In the genomic region with DNA sequence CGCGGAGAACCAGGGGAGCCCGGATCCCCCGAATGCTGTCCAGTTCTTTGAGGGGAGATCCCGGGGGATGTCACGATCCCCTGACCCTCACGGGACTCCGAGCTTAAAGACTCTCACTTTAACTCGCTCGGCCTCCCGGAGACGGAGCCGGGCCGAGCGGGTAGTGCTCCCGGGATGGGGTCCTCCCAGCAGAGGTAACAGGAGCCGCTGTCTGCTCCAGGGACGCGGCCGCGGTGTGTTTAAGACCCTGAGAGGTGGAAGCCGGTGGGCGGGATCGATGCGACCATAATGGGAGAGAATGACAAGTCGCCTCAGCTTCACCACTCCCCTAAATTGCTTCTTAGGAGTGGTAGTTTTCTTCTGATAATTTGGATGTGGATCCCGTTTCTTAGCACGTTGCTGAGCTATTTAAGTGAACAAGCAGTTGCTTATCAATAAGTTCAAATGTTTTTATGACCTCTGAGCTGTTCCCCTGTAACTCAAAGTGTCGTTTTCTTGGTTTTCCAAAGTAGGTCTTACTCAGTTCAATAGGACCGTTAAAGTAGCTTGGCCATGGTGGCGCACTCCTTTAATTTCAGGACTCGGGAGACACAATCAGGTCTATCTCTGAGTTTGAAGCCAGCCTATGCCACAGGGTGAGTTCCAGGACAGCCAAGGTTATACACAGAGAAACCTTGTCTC, we compare ENCODE assay signal across 8 mouse cellular contexts. TPM values are rescaled to one million over a fixed set of nuclear protein-coding genes. Genes with fewer than 3 reads are reported as not detected.
DNase-seq lines count a peak whose midpoint lies in the region; ATAC-seq and TF ChIP-seq lines count a peak whose summit lies in the region.
"Not testable (repeated sequence)": the region's sequence is repeated elsewhere in the genome, so short reads cannot be mapped to it uniquely, and the experiment has no call there.

No protein-coding gene starts in this region.

- not testable (repeated sequence) for DNase-seq in ES-E14 (ENCODE audit: low read depth, low spot score)
- DNase-seq in heart, postnatal 4 days, result peak; percentile 66
- DNase-seq in kidney, postnatal 10 days, result peak; percentile 48
- peak; percentile 36 for DNase-seq in liver, postnatal 0 days
- DNase-seq in stomach, postnatal 0 days (ENCODE audit: low spot score), result peak; percentile 26

- H3K27ac ChIP-seq in ES-E14 (ENCODE audit: insufficient read depth, low read depth, low read length, poor library complexity, severe bottlenecking), result peak overlapping the region; percentile 90
- peak overlapping the region; percentile 84 for H3K27ac ChIP-seq in forebrain, embryonic 13.5 days
- peak overlapping the region; percentile 98 for H3K27ac ChIP-seq in liver, postnatal 0 days (ENCODE audit: low read depth)
- H3K27ac ChIP-seq in stomach, postnatal 0 days (replicated peaks), result peak overlapping the region; percentile 93

- peak; percentile 16 for ATAC-seq in cerebellum, adult (ENCODE audit: insufficient number of reproducible peaks, low FRiP score, low TSS enrichment)
- peak; percentile 36; the same call in 1 of the 2 replicates for ATAC-seq in forebrain, embryonic 13.5 days
- ATAC-seq in liver, postnatal 0 days, result peak; percentile 40
- peak; percentile 19 for ATAC-seq in stomach, postnatal 0 days (ENCODE audit: low FRiP score, low TSS enrichment)

- peak overlapping the region; percentile 37 for H3ac ChIP-seq in myocyte (ENCODE audit: control insufficient read depth, insufficient read length)

- WGBS in forebrain, embryonic 13.5 days, result under 1% methylated on average over 28 of the region's 32 CpGs
- WGBS in liver, postnatal 0 days (ENCODE audit: insufficient replicate concordance), result under 1% methylated on average over 30 of the region's 32 CpGs
- 0% methylated on average over 20 of the region's 32 CpGs for WGBS in stomach, postnatal 0 days

- not testable (repeated sequence) for TF ChIP-seq EP300 in liver, postnatal 0 days (IDR thresholded peaks at IDR 0.05; ENCODE audit: low read depth); stomach, postnatal 0 days (optimal IDR thresholded peaks at IDR 0.05)

- H3K4me2 ChIP-seq in forebrain, embryonic 13.5 days, result peak overlapping the region; percentile 79
- H3K4me2 ChIP-seq in liver, postnatal 0 days (ENCODE audit: low read depth, low read length), result peak overlapping the region; percentile 63
- H3K4me2 ChIP-seq in myocyte (ENCODE audit: low read depth), result peak overlapping the region; percentile 90
- peak overlapping the region; percentile 55 for H3K4me2 ChIP-seq in stomach, postnatal 0 days (replicated peaks; ENCODE audit: low read depth)

- H3K4me1 ChIP-seq in ES-E14 (ENCODE audit: control insufficient read depth in 2 of 2, insufficient read depth in 2 of 2, low read length in 2 of 2, poor library complexity in 1 of 2); stomach, postnatal 0 days (replicated peaks; ENCODE audit: control insufficient read depth, insufficient read depth): not testable (repeated sequence)
- H3K4me1 ChIP-seq in forebrain, embryonic 13.5 days, result peaks cover 31% of the 10 kb centered on the region
- H3K4me1 ChIP-seq in liver, postnatal 0 days (ENCODE audit: insufficient read depth), result peaks cover 35% of the 10 kb centered on the region

- H3K9ac ChIP-seq in ES-E14 (ENCODE audit: insufficient read depth, low read depth, low read length, poor library complexity, severe bottlenecking), result peak overlapping the region; percentile 96
- peak overlapping the region; percentile 79 for H3K9ac ChIP-seq in forebrain, embryonic 13.5 days
- peak overlapping the region; percentile 95 for H3K9ac ChIP-seq in liver, postnatal 0 days (replicated peaks)
- H3K9ac ChIP-seq in stomach, postnatal 0 days (ENCODE audit: low read length), result peak overlapping the region; percentile 84

- H3K27me3 ChIP-seq in forebrain, embryonic 13.5 days; liver, postnatal 0 days (ENCODE audit: insufficient read depth, low read length); myocyte (ENCODE audit: control insufficient read depth, insufficient read depth, insufficient read length); stomach, postnatal 0 days (ENCODE audit: control insufficient read depth, insufficient read depth, low read length): not testable (repeated sequence)

- TF ChIP-seq POLR2A in myocyte (IDR thresholded peaks at IDR 0.05; ENCODE audit: insufficient read length, low read depth), result not testable (repeated sequence)

- H3K9me3 ChIP-seq in ES-E14 (ENCODE audit: control insufficient read depth, insufficient read depth, low read depth, low read length); forebrain, embryonic 13.5 days (replicated peaks); liver, postnatal 0 days (ENCODE audit: low read length); stomach, postnatal 0 days (ENCODE audit: control insufficient read depth, low read length): not testable (repeated sequence)

- in situ Hi-C loops in ES-E14 (cut with MboI; ENCODE audit: low sequenced_read_pairs in 2 of 2, unreplicated experiment in 2 of 2), result not testable (repeated sequence)

- peaks cover 51% of the 10 kb centered on the region for H3K79me2 ChIP-seq in myocyte (ENCODE audit: control insufficient read depth, insufficient read depth)

- H3K36me3 ChIP-seq in ES-E14 (ENCODE audit: control insufficient read depth, insufficient read depth, low read length, poor library complexity, severe bottlenecking); myocyte (ENCODE audit: control insufficient read depth, insufficient read depth); stomach, postnatal 0 days (ENCODE audit: control insufficient read depth, insufficient read depth, low read length): not testable (repeated sequence)
- H3K36me3 ChIP-seq in forebrain, embryonic 13.5 days (ENCODE audit: poor library complexity, severe bottlenecking), result peaks cover 16% of the 10 kb centered on the region
- peaks cover 28% of the 10 kb centered on the region for H3K36me3 ChIP-seq in liver, postnatal 0 days (replicated peaks; ENCODE audit: insufficient read depth, low read length)

- peak; percentile 11; the same call in 1 of the 2 replicates for TF ChIP-seq CTCF in liver, postnatal 0 days (IDR thresholded peaks at IDR 0.05; ENCODE audit: low read depth)
- TF ChIP-seq CTCF in stomach, postnatal 0 days (IDR thresholded peaks at IDR 0.05; ENCODE audit: low read depth), result not testable (repeated sequence)

- peak overlapping the region; percentile 94 to 99 for H3K4me3 ChIP-seq in ES-E14 (ENCODE audit: insufficient read depth in 1 of 2, low read depth in 1 of 2, low read length in 2 of 2, poor library complexity in 1 of 2, severe bottlenecking in 1 of 2)
- peak overlapping the region; percentile 70 for H3K4me3 ChIP-seq in forebrain, embryonic 13.5 days
- H3K4me3 ChIP-seq in liver, postnatal 0 days (ENCODE audit: low read depth, low read length), result peak overlapping the region; percentile 79
- H3K4me3 ChIP-seq in myocyte, result peak overlapping the region; percentile 51
- peak overlapping the region; percentile 65 for H3K4me3 ChIP-seq in stomach, postnatal 0 days (ENCODE audit: low read depth, low read length)

RNA-seq across cellular contexts. Expression of gene Rabepk, which starts 3.0 kb away (rescaled TPM):
- 32.7 and 34.7 TPM in 2 replicates for total RNA-seq in ES-E14 (2012; rRNA removed)
- polyA plus RNA-seq in forebrain, embryonic 13.5 days (2015; fragmentation: Nextera tagmentation; extraction: Ambion mirVana), result 27.2 and 29.8 TPM in 2 replicates
- 10 to 100 TPM; 16.2 to 18.4 TPM for total RNA-seq in heart, postnatal 4 days (2021)
- polyA plus RNA-seq in liver, postnatal 0 days (2015; fragmentation: Nextera tagmentation; extraction: Ambion mirVana), result 17.0 and 20.4 TPM in 2 replicates
- 65.3 TPM for polyA plus RNA-seq in myocyte (2012; fragmentation: generic; extraction: Trizol)
- 23.5 and 24.6 TPM in 2 replicates for polyA plus RNA-seq in stomach, postnatal 0 days (2015; fragmentation: Nextera tagmentation; extraction: Ambion mirVana)

RNA-seq across cellular contexts. Expression of gene Fbxw2, which starts 23.4 kb away (rescaled TPM):
- 50.9 and 57.2 TPM in 2 replicates for total RNA-seq in ES-E14 (2012; rRNA removed)
- polyA plus RNA-seq in forebrain, embryonic 13.5 days (2015; fragmentation: Nextera tagmentation; extraction: Ambion mirVana), result 86.8 and 103 TPM in 2 replicates
- total RNA-seq in heart, postnatal 4 days (2021), result 10 to 100 TPM; 56.9 to 61.8 TPM
- polyA plus RNA-seq in liver, postnatal 0 days (2015; fragmentation: Nextera tagmentation; extraction: Ambion mirVana), result 36.1 and 38.3 TPM in 2 replicates
- polyA plus RNA-seq in myocyte (2012; fragmentation: generic; extraction: Trizol), result 43.9 TPM
- polyA plus RNA-seq in stomach, postnatal 0 days (2015; fragmentation: Nextera tagmentation; extraction: Ambion mirVana), result 54.2 and 56.3 TPM in 2 replicates

RNA-seq across cellular contexts. Expression of gene Gm34653, which starts 30.1 kb away (rescaled TPM):
- total RNA-seq in ES-E14 (2012; rRNA removed), result 0.53 and 0.62 TPM in 2 replicates
- polyA plus RNA-seq in forebrain, embryonic 13.5 days (2015; fragmentation: Nextera tagmentation; extraction: Ambion mirVana), result 0.10 TPM in 1 of 2 replicates, not detected in the other
- not detected for total RNA-seq in heart, postnatal 4 days (2021)
- 0.06 TPM in 1 of 2 replicates, not detected in the other for polyA plus RNA-seq in liver, postnatal 0 days (2015; fragmentation: Nextera tagmentation; extraction: Ambion mirVana)
- not detected for polyA plus RNA-seq in myocyte (2012; fragmentation: generic; extraction: Trizol)
- not detected in 2 replicates for polyA plus RNA-seq in stomach, postnatal 0 days (2015; fragmentation: Nextera tagmentation; extraction: Ambion mirVana)

RNA-seq across cellular contexts. Expression of gene Hspa5, which starts 30.9 kb away (rescaled TPM):
- total RNA-seq in ES-E14 (2012; rRNA removed), result 1,484 and 1,772 TPM in 2 replicates
- 424 and 446 TPM in 2 replicates for polyA plus RNA-seq in forebrain, embryonic 13.5 days (2015; fragmentation: Nextera tagmentation; extraction: Ambion mirVana)
- total RNA-seq in heart, postnatal 4 days (2021), result 100 to 1,000 TPM; 417 to 448 TPM
- polyA plus RNA-seq in liver, postnatal 0 days (2015; fragmentation: Nextera tagmentation; extraction: Ambion mirVana), result 384 and 424 TPM in 2 replicates
- polyA plus RNA-seq in myocyte (2012; fragmentation: generic; extraction: Trizol), result 451 TPM
- polyA plus RNA-seq in stomach, postnatal 0 days (2015; fragmentation: Nextera tagmentation; extraction: Ambion mirVana), result 767 and 830 TPM in 2 replicates

RNA-seq across cellular contexts. Expression of gene Gapvd1, which starts 47.7 kb away (rescaled TPM):
- total RNA-seq in ES-E14 (2012; rRNA removed), result 41.1 and 47.0 TPM in 2 replicates
- 112 and 123 TPM in 2 replicates for polyA plus RNA-seq in forebrain, embryonic 13.5 days (2015; fragmentation: Nextera tagmentation; extraction: Ambion mirVana)
- 10 to 100 TPM; 53.5 to 59.8 TPM for total RNA-seq in heart, postnatal 4 days (2021)
- polyA plus RNA-seq in liver, postnatal 0 days (2015; fragmentation: Nextera tagmentation; extraction: Ambion mirVana), result 37.1 and 39.0 TPM in 2 replicates
- 28.3 TPM for polyA plus RNA-seq in myocyte (2012; fragmentation: generic; extraction: Trizol)
- polyA plus RNA-seq in stomach, postnatal 0 days (2015; fragmentation: Nextera tagmentation; extraction: Ambion mirVana), result 40.9 and 41.3 TPM in 2 replicates
